In the genomic region with DNA sequence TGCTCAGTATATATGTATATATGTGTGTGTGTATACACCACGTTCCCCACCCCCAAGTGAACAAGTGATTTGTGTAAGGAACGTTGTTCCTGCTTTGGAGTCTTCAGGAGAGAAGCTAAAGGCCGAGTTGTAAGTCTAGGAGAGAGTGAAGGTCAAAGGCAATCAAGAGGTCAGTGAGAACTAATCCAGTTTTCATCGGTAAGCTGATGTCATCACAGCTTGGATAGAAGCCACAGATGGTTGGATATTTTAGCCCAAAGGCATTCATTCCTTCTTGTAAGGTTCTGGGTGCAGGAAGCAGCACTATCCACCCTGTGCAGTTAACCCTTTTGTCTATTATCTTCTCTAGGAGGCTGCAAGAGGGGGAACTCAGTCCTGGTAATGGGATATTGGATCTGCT, we compare ENCODE assay signal across 10 mouse cellular contexts. TPM values are rescaled to one million over a fixed set of nuclear protein-coding genes. Genes with fewer than 3 reads are reported as not detected.
DNase-seq lines count a peak whose midpoint lies in the region; ATAC-seq and TF ChIP-seq lines count a peak whose summit lies in the region.
"Had no signal": no experiment of that assay in that cellular context is flagged by ENCODE, and none has a peak within 500 bp of the region (broad histone marks: within the 10 kb centered on the region; RNA-seq: fewer than 3 reads in every experiment).

No protein-coding gene starts in this region.

- 0 out of 4 replicates have a peak overlapping the region, but pooled peaks of 1 of the 2 experiments have one; percentile 57 for H3K27ac ChIP-seq in heart, embryonic 14.5 days (replicated peaks in 1 of 2; ENCODE audit: control insufficient read depth in 1 of 2, insufficient read depth in 1 of 2, low read depth in 2 of 2, low read length in 2 of 2)
- H3K27ac ChIP-seq in ES-Bruce4 (ENCODE audit: insufficient read depth, low read length): no peak overlapping the region
- no peak overlapping the region for H3K27ac ChIP-seq in forebrain, embryonic 14.5 days (ENCODE audit: low read depth, low read length)
- H3K27ac ChIP-seq in liver, embryonic 15.5 days (replicated peaks): no peak overlapping the region

- peaks cover 48% of the 10 kb centered on the region for H3K36me3 ChIP-seq in heart, embryonic 14.5 days (ENCODE audit: control insufficient read depth, insufficient read depth, low read length)
- peaks cover 34% of the 10 kb centered on the region for H3K36me3 ChIP-seq in ES-Bruce4 (ENCODE audit: control insufficient read depth, insufficient read depth, low read length, poor library complexity, severe bottlenecking)
- peaks cover 14% of the 10 kb centered on the region for H3K36me3 ChIP-seq in forebrain, embryonic 14.5 days (ENCODE audit: control insufficient read depth, insufficient read depth, low read length)
- peaks cover 2% of the 10 kb centered on the region for H3K36me3 ChIP-seq in liver, embryonic 15.5 days (replicated peaks)

- H3K4me2 ChIP-seq in heart, embryonic 14.5 days (ENCODE audit: low read length): peak overlapping the region; percentile 64
- peak overlapping the region; percentile 63; the same call in 1 of the 2 replicates for H3K4me2 ChIP-seq in forebrain, embryonic 14.5 days (ENCODE audit: low read length)
- peak overlapping the region; percentile 72; the same call in 1 of the 2 replicates for H3K4me2 ChIP-seq in liver, embryonic 15.5 days

- no peak for DNase-seq in heart, adult 8-10 months (ENCODE audit: low spot score)
- no peak for DNase-seq in forebrain, embryonic 14.5 days (ENCODE audit: low spot score)
- DNase-seq in right cerebral cortex, adult 2 months (ENCODE audit: low spot score in 2 of 2): no peak
- DNase-seq: thymus, adult 18-20 months had no signal

- no peaks in the 10 kb centered on the region for H3K27me3 ChIP-seq in heart, embryonic 14.5 days (ENCODE audit: control insufficient read depth, insufficient read depth, low read length)
- H3K27me3 ChIP-seq in ES-Bruce4 (ENCODE audit: control insufficient read depth, insufficient read depth, low read length, poor library complexity, severe bottlenecking): no peaks in the 10 kb centered on the region
- H3K27me3 ChIP-seq in forebrain, embryonic 14.5 days (replicated peaks; ENCODE audit: control insufficient read depth, insufficient read depth, low read length): no peaks in the 10 kb centered on the region
- no peaks in the 10 kb centered on the region for H3K27me3 ChIP-seq in liver, embryonic 15.5 days

- peak overlapping the region; percentile 91 for H3K9ac ChIP-seq in heart, embryonic 14.5 days (ENCODE audit: low read length)
- H3K9ac ChIP-seq in ES-Bruce4 (ENCODE audit: low read depth, poor library complexity, severe bottlenecking): no peak overlapping the region
- H3K9ac ChIP-seq in forebrain, embryonic 14.5 days (ENCODE audit: low read length): no peak overlapping the region
- no peak overlapping the region for H3K9ac ChIP-seq in liver, embryonic 15.5 days

- WGBS in heart, embryonic 14.5 days: 19% methylated on average over 4 of the region's 4 CpGs
- 61% methylated on average over 4 of the region's 4 CpGs for WGBS in forebrain, embryonic 14.5 days
- 43% methylated on average over 4 of the region's 4 CpGs for WGBS in liver, embryonic 15.5 days (ENCODE audit: insufficient replicate concordance)

- no peak for TF ChIP-seq CTCF in ES-Bruce4 (IDR thresholded peaks at IDR 0.05; ENCODE audit: low read depth, low read length)

- H3K9me3 ChIP-seq in heart, embryonic 14.5 days (ENCODE audit: control insufficient read depth, low read length): no peaks in the 10 kb centered on the region
- H3K9me3 ChIP-seq in ES-Bruce4 (replicated peaks; ENCODE audit: control insufficient read depth, insufficient read depth, low read length, poor library complexity, severe bottlenecking): no peaks in the 10 kb centered on the region
- H3K9me3 ChIP-seq in forebrain, embryonic 14.5 days (replicated peaks; ENCODE audit: control insufficient read depth, low read length): no peaks in the 10 kb centered on the region
- H3K9me3 ChIP-seq in liver, embryonic 15.5 days (replicated peaks): no peaks in the 10 kb centered on the region

- no peak for TF ChIP-seq EP300 in ES-Bruce4 (IDR thresholded peaks at IDR 0.05; ENCODE audit: insufficient read depth, low read depth, low read length)

- no peak for ATAC-seq in heart, embryonic 14.5 days (ENCODE audit: insufficient number of reproducible peaks, insufficient read depth, low FRiP score, low read depth)
- no peak for ATAC-seq in forebrain, embryonic 14.5 days
- no peak for ATAC-seq in liver, embryonic 15.5 days (ENCODE audit: insufficient read depth)
- ATAC-seq in monocyte, adult 5-6 weeks (replicated peaks; ENCODE audit: insufficient number of reproducible peaks, low FRiP score, low TSS enrichment, poor library complexity, severe bottlenecking): no peak
- no peak for ATAC-seq in granulocyte monocyte progenitor cell, adult 5-6 weeks (replicated peaks; ENCODE audit: poor library complexity, severe bottlenecking)

- peaks cover 0 to 3% of the 10 kb centered on the region in 2 experiments; a peak in 3 of 4 replicates for H3K4me1 ChIP-seq in heart, embryonic 14.5 days (ENCODE audit: control insufficient read depth in 2 of 2, insufficient read depth in 2 of 2, low read length in 2 of 2)
- peaks cover 1% of the 10 kb centered on the region for H3K4me1 ChIP-seq in ES-Bruce4 (ENCODE audit: control insufficient read depth, insufficient read depth, low read length)
- peaks cover 9% of the 10 kb centered on the region; the same call in 1 of the 2 replicates for H3K4me1 ChIP-seq in forebrain, embryonic 14.5 days (ENCODE audit: control insufficient read depth, insufficient read depth, low read length)
- peaks cover 19% of the 10 kb centered on the region for H3K4me1 ChIP-seq in liver, embryonic 15.5 days (replicated peaks)

- no peak for TF ChIP-seq POLR2A in ES-Bruce4 (IDR thresholded peaks at IDR 0.05; ENCODE audit: insufficient read depth, low read length)

- H3K4me3 ChIP-seq in heart, embryonic 14.5 days (ENCODE audit: control insufficient read depth in 1 of 2, insufficient read depth in 1 of 2, low read depth in 1 of 2, low read length in 2 of 2): peak overlapping the region; percentile 58 to 76; a peak in 3 of 4 replicates
- H3K4me3 ChIP-seq in ES-Bruce4 (ENCODE audit: low read depth, low read length): peak overlapping the region; percentile 37
- H3K4me3 ChIP-seq in forebrain, embryonic 14.5 days (ENCODE audit: low read depth, low read length): no peak overlapping the region
- H3K4me3 ChIP-seq in liver, embryonic 15.5 days (replicated peaks): no peak overlapping the region

RNA-seq across cellular contexts. Expression of gene Pgk1, which starts 3.2 kb away (rescaled TPM):
- polyA plus RNA-seq in heart, embryonic 14.5 days (2014; fragmentation: Nextera tagmentation; extraction: Ambion mirVana): 708 and 743 TPM in 2 replicates
- 100 to 1,000 TPM; 423 to 432 (median 428) TPM for total RNA-seq in heart, adult 8-10 months (2022)
- 877 and 973 TPM in 2 replicates for polyA plus RNA-seq in ES-Bruce4 (2011; ENCODE audit: insufficient read depth, insufficient read length, low read depth, missing spikeins)
- polyA plus RNA-seq in forebrain, embryonic 14.5 days (2014; fragmentation: Nextera tagmentation; extraction: Ambion mirVana): 281 and 325 TPM in 2 replicates
- 163 and 170 TPM in 2 replicates for polyA plus RNA-seq in liver, embryonic 15.5 days (2015; fragmentation: Nextera tagmentation; extraction: Ambion mirVana)
- total RNA-seq in monocyte, adult 5-6 weeks (2017): 128 to 201 TPM (median 187 TPM) in 3 replicates
- total RNA-seq in granulocyte monocyte progenitor cell, adult 5-6 weeks (2014; fragmentation: Nextera tagmentation): 363 and 404 TPM in 2 replicates
- 392 and 401 TPM in 2 replicates for total RNA-seq in granulocyte monocyte progenitor cell, adult 5-6 weeks (2017)

RNA-seq across cellular contexts. Expression of gene Taf9b, which starts 30.9 kb away (rescaled TPM):
- 23.4 and 24.7 TPM in 2 replicates for polyA plus RNA-seq in heart, embryonic 14.5 days (2014; fragmentation: Nextera tagmentation; extraction: Ambion mirVana)
- total RNA-seq in heart, adult 8-10 months (2022): 10 to 100 TPM in 2 of 4 experiments, 1 to 10 TPM in 2; 7.0 to 12.5 (median 10.6) TPM
- polyA plus RNA-seq in ES-Bruce4 (2011; ENCODE audit: insufficient read depth, insufficient read length, low read depth, missing spikeins): 1.6 TPM in 2 replicates
- polyA plus RNA-seq in forebrain, embryonic 14.5 days (2014; fragmentation: Nextera tagmentation; extraction: Ambion mirVana): 19.1 and 19.7 TPM in 2 replicates
- polyA plus RNA-seq in liver, embryonic 15.5 days (2015; fragmentation: Nextera tagmentation; extraction: Ambion mirVana): 4.2 and 4.3 TPM in 2 replicates
- 5.5 to 10.8 TPM (median 9.9 TPM) in 3 replicates for total RNA-seq in monocyte, adult 5-6 weeks (2017)
- 4.5 and 6.6 TPM in 2 replicates for total RNA-seq in granulocyte monocyte progenitor cell, adult 5-6 weeks (2014; fragmentation: Nextera tagmentation)
- total RNA-seq in granulocyte monocyte progenitor cell, adult 5-6 weeks (2017): 1.2 and 2.0 TPM in 2 replicates

RNA-seq across cellular contexts. Expression of gene Tlr13, which starts 47.1 kb away (rescaled TPM):
- polyA plus RNA-seq in heart, embryonic 14.5 days (2014; fragmentation: Nextera tagmentation; extraction: Ambion mirVana): 0.69 and 0.89 TPM in 2 replicates
- 1 to 10 TPM; 1.1 to 2.2 (median 1.1) TPM for total RNA-seq in heart, adult 8-10 months (2022)
- not detected in 2 replicates for polyA plus RNA-seq in ES-Bruce4 (2011; ENCODE audit: insufficient read depth, insufficient read length, low read depth, missing spikeins)
- 0.23 and 0.25 TPM in 2 replicates for polyA plus RNA-seq in forebrain, embryonic 14.5 days (2014; fragmentation: Nextera tagmentation; extraction: Ambion mirVana)
- polyA plus RNA-seq in liver, embryonic 15.5 days (2015; fragmentation: Nextera tagmentation; extraction: Ambion mirVana): 1.4 TPM in 2 replicates
- total RNA-seq in monocyte, adult 5-6 weeks (2017): 152 to 248 TPM (median 234 TPM) in 3 replicates
- total RNA-seq in granulocyte monocyte progenitor cell, adult 5-6 weeks (2014; fragmentation: Nextera tagmentation): 0.39 and 0.96 TPM in 2 replicates
- 1.8 and 2.0 TPM in 2 replicates for total RNA-seq in granulocyte monocyte progenitor cell, adult 5-6 weeks (2017)
- total RNA-seq: ES-E14 had no signal

Comparison
In these comparisons a context has a peak if more than half of its experiments do, and no peak if none do; other contexts are left out.
1. H3K4me3 ChIP-seq: peak in heart, embryonic 14.5 days (2 of 2) and ES-Bruce4 (single experiment); none in forebrain, embryonic 14.5 days (single experiment) and liver, embryonic 15.5 days (single experiment).
2. Peak in every context shown above with its lines, with median percentiles within 50 percentile points of each other: H3K4me2 ChIP-seq.